Mouse (Mus musculus): ENCODE data around the gene B3galt2. TPM values are rescaled to one million over a fixed set of nuclear protein-coding genes. Genes with fewer than 3 reads are reported as not detected.

B3galt2 gene
- polyA plus RNA-seq, 1 experiment from 2014 or later, result 2.6 TPM

Other genes starting within 250 kb of the B3galt2 start
- gene Cdc73, start 62.2 kb downstream of the B3galt2 start, polyA plus RNA-seq (2016; fragmentation: Nextera tagmentation; extraction: Ambion mirVana), result 46.3 and 48.8 TPM in 2 replicates
- 158 and 160 TPM in 2 replicates for gene Glrx2, start 75.7 kb downstream of the B3galt2 start, polyA plus RNA-seq (2016; fragmentation: Nextera tagmentation; extraction: Ambion mirVana)
- gene Trove2, start 136.4 kb downstream of the B3galt2 start, polyA plus RNA-seq (2016; fragmentation: Nextera tagmentation; extraction: Ambion mirVana), result 47.8 and 57.3 TPM in 2 replicates
- 92.8 and 94.0 TPM in 2 replicates for gene Uchl5, start 136.6 kb downstream of the B3galt2 start, polyA plus RNA-seq (2016; fragmentation: Nextera tagmentation; extraction: Ambion mirVana)

Measured in forebrain, embryonic 12.5 days (tissue).